Mouse (Mus musculus) myocyte (in vitro differentiated cells): Measurements from ENCODE around the gene Rab5b. TPM values are rescaled to one million over a fixed set of nuclear protein-coding genes. Genes with fewer than 3 reads are reported as not detected.

Experiments used
- H3K27me3 ChIP-seq: one replicate; pipeline ENCODE4 v1.6.1; 2011; ENCODE audit not compliant: control insufficient read depth, insufficient read depth, insufficient read length
- H3K36me3 ChIP-seq: one replicate; pipeline ENCODE4 v1.6.1; 2011; ENCODE audit not compliant: control insufficient read depth, insufficient read depth
- H3K4me2 ChIP-seq: one replicate; pipeline ENCODE4 v1.6.1; 2011; ENCODE audit warnings: low read depth, control low read depth
- H3K4me3 ChIP-seq: one replicate; pipeline ENCODE4 v1.5.1; 2011; ENCODE audit warnings: mild to moderate bottlenecking, control low read depth, moderate library complexity
- H3K79me2 ChIP-seq: one replicate; pipeline ENCODE4 v1.6.1; 2011; ENCODE audit not compliant: control insufficient read depth, insufficient read depth
- H3ac ChIP-seq: one replicate; pipeline ENCODE4 v1.6.1; 2011; ENCODE audit not compliant: control insufficient read depth, insufficient read length
- CEBPB ChIP-seq: IDR thresholded peaks from 2 replicates; pipeline ENCODE4 v1.6.1; 2011; ENCODE audit warnings: mild to moderate bottlenecking, moderate library complexity; ENCODE audit not compliant: poor library complexity, insufficient read depth, severe bottlenecking
- E2F4 ChIP-seq: IDR thresholded peaks from one replicate; pipeline ENCODE4 v1.6.1; 2011; ENCODE audit warnings: mild to moderate bottlenecking, control low read depth, moderate library complexity; ENCODE audit not compliant: insufficient read depth
- MAX ChIP-seq: IDR thresholded peaks from one replicate; pipeline ENCODE4 v1.6.1; 2011; ENCODE audit warnings: low read depth, mild to moderate bottlenecking, control low read depth
- MYOD1 ChIP-seq, 3 experiments: IDR thresholded peaks; one replicate each; pipeline ENCODE4 v1.6.1; 2011; ENCODE audit warnings: control low read depth in 2 of 3, low read depth in 2 of 3, mild to moderate bottlenecking in 2 of 3, moderate library complexity in 1 of 3; ENCODE audit not compliant: insufficient read length in 2 of 3, control insufficient read depth in 1 of 3
- MYOG ChIP-seq, 3 experiments: IDR thresholded peaks; one replicate each; pipeline ENCODE4 v1.6.1; 2011; ENCODE audit warnings: control low read depth in 2 of 3, low read depth in 2 of 3, mild to moderate bottlenecking in 2 of 3; ENCODE audit not compliant: insufficient read length in 2 of 3, control insufficient read depth in 1 of 3, insufficient read depth in 1 of 3
- POLR2A ChIP-seq: IDR thresholded peaks from one replicate; pipeline ENCODE4 v1.6.1; 2011; ENCODE audit warnings: low read depth, mild to moderate bottlenecking, control low read depth, moderate library complexity; ENCODE audit not compliant: insufficient read length
- POLR2AphosphoS2 ChIP-seq: IDR thresholded peaks from one replicate; pipeline ENCODE4 v1.6.1; 2011; ENCODE audit warnings: low read depth, control low read depth; ENCODE audit not compliant: insufficient read length
- REST ChIP-seq: IDR thresholded peaks from one replicate; pipeline ENCODE4 v1.6.1; 2011; ENCODE audit warnings: mild to moderate bottlenecking, control low read depth, moderate library complexity; ENCODE audit not compliant: insufficient read depth, insufficient read length
- SRF ChIP-seq: IDR thresholded peaks from one replicate; pipeline ENCODE4 v1.6.1; 2011; ENCODE audit warnings: low read depth; ENCODE audit not compliant: control insufficient read depth, insufficient read length
- TCF12 ChIP-seq: IDR thresholded peaks from one replicate; pipeline ENCODE4 v1.6.1; 2011; ENCODE audit warnings: mild to moderate bottlenecking, control low read depth; ENCODE audit not compliant: poor library complexity, insufficient read depth, severe bottlenecking
- TCF3 ChIP-seq: IDR thresholded peaks from one replicate; pipeline ENCODE4 v1.6.1; 2011; ENCODE audit warnings: low read depth, control low read depth; ENCODE audit not compliant: insufficient read length
- USF1 ChIP-seq: IDR thresholded peaks from one replicate; pipeline ENCODE4 v1.6.1; 2011; ENCODE audit warnings: low read depth, mild to moderate bottlenecking, control low read depth, moderate library complexity
- polyA plus RNA-seq: library from polyadenylated mRNA; unstranded; fragments of >200 nt; fragmentation: generic; extraction: Trizol; gene quantifications from one replicate; pipeline ENCODE4 v1.2.1, GENCODE M21; 2012; ENCODE audit warnings: missing spikeins

Rab5b gene
- polyA plus RNA-seq, 1 experiment = 76.3 TPM

GRCm38 (mm10) chr10:128699611-128700010, 3.5 kb upstream of the Rab5b start:
- H3K79me2 ChIP-seq = peaks cover 22% of the 10 kb centered on the region
- no peak overlapping the region for H3K4me2 ChIP-seq
- no peak for TF ChIP-seq POLR2A
- no peak for TF ChIP-seq TCF3
- TF ChIP-seq REST = no peak
- no peak for TF ChIP-seq E2F4
- TF ChIP-seq CEBPB = no peak
- TF ChIP-seq MAX = no peak
- no peak for TF ChIP-seq POLR2AphosphoS2
- no peak for TF ChIP-seq MYOG (IDR thresholded peaks at IDR 0.05; ENCODE audit: control insufficient read depth in 1 of 3, insufficient read depth in 1 of 3, insufficient read length in 2 of 3, low read depth in 2 of 3)
- TF ChIP-seq SRF = no peak
- no peak for TF ChIP-seq USF1
- TF ChIP-seq TCF12 = no peak
- no peak for TF ChIP-seq MYOD1 (IDR thresholded peaks at IDR 0.05; ENCODE audit: control insufficient read depth in 1 of 3, insufficient read length in 2 of 3, low read depth in 2 of 3)
- H3ac ChIP-seq = no peak overlapping the region
- no peak overlapping the region for H3K4me3 ChIP-seq
- H3K27me3 ChIP-seq = no peaks in the 10 kb centered on the region
- peaks cover 21% of the 10 kb centered on the region for H3K36me3 ChIP-seq

- Histone ChIP-seq H3K27me3 (no peaks in the 10 kb centered on the region), H3K4me2 (no peak overlapping the region), H3ac (no peak overlapping the region), H3K36me3 (peaks cover 21% of the 10 kb centered on the region), H3K4me3 (no peak overlapping the region), H3K79me2 (peaks cover 23% of the 10 kb centered on the region)
- TF ChIP-seq CEBPB (no peak), MYOG (IDR thresholded peaks at IDR 0.05; ENCODE audit: control insufficient read depth in 1 of 3, insufficient read depth in 1 of 3, insufficient read length in 2 of 3, low read depth in 2 of 3) (no peak), TCF3 (no peak), TCF12 (no peak), POLR2AphosphoS2 (no peak), SRF (no peak)
These were observed 2.9 kb upstream of the Rab5b start for GRCm38 (mm10) chr10:128699006-128699405.

- H3ac ChIP-seq = no peak overlapping the region
- H3K4me3 ChIP-seq = peak overlapping the region; percentile 76
- H3K27me3 ChIP-seq = no peaks in the 10 kb centered on the region
- peaks cover 13% of the 10 kb centered on the region for H3K36me3 ChIP-seq
- TF ChIP-seq POLR2A (no peak), POLR2AphosphoS2 (no peak), CEBPB (no peak), MYOG (IDR thresholded peaks at IDR 0.05; ENCODE audit: control insufficient read depth in 1 of 3, insufficient read depth in 1 of 3, insufficient read length in 2 of 3, low read depth in 2 of 3) (no peak), TCF12 (no peak), USF1 (no peak), MYOD1 (IDR thresholded peaks at IDR 0.05; ENCODE audit: control insufficient read depth in 1 of 3, insufficient read length in 2 of 3, low read depth in 2 of 3) (no peak), SRF (no peak), MAX (no peak), TCF3 (no peak), E2F4 (no peak), REST (no peak)
- peaks cover 31% of the 10 kb centered on the region for H3K79me2 ChIP-seq
- H3K4me2 ChIP-seq = peak overlapping the region; percentile 74
These were observed 1.1 kb upstream of the Rab5b start for GRCm38 (mm10) chr10:128697072-128697725.

GRCm38 (mm10) chr10:128695411-128695991, 563 bp downstream of the Rab5b start:
- Histone ChIP-seq H3K79me2 (peaks cover 36% of the 10 kb centered on the region), H3ac (peak overlapping the region; percentile 65), H3K36me3 (no peaks in the 10 kb centered on the region), H3K4me2 (peak overlapping the region; percentile 78), H3K4me3 (peak overlapping the region; percentile 76), H3K27me3 (no peaks in the 10 kb centered on the region)
- TF ChIP-seq MAX (no peak), E2F4 (no peak), MYOD1 (IDR thresholded peaks at IDR 0.05; ENCODE audit: control insufficient read depth in 1 of 3, insufficient read length in 2 of 3, low read depth in 2 of 3) (no peak), MYOG (IDR thresholded peaks at IDR 0.05; ENCODE audit: control insufficient read depth in 1 of 3, insufficient read depth in 1 of 3, insufficient read length in 2 of 3, low read depth in 2 of 3) (no peak), TCF12 (no peak), POLR2AphosphoS2 (no peak), POLR2A (no peak), REST (no peak), SRF (no peak)
